Mouse (Mus musculus) c-Kit-negative CD71-positive TER-119-positive erythroid progenitor cells, embryonic 14.5 days (primary cell): Measurements from ENCODE around the gene Wdfy2.
A peak's percentile ranks its signal among the peaks of the same experiment; 100 is the strongest.
"Not testable (repeated sequence)": the region's sequence is repeated elsewhere in the genome, so short reads cannot be mapped to it uniquely, and the experiment has no call there.

Experiments
- DNase-seq: peaks from one replicate; pipeline ENCODE4 v3.0.0-alpha.2; 2013; ENCODE audit warnings: low read depth, low spot score

Gene Wdfy2

DNA sequence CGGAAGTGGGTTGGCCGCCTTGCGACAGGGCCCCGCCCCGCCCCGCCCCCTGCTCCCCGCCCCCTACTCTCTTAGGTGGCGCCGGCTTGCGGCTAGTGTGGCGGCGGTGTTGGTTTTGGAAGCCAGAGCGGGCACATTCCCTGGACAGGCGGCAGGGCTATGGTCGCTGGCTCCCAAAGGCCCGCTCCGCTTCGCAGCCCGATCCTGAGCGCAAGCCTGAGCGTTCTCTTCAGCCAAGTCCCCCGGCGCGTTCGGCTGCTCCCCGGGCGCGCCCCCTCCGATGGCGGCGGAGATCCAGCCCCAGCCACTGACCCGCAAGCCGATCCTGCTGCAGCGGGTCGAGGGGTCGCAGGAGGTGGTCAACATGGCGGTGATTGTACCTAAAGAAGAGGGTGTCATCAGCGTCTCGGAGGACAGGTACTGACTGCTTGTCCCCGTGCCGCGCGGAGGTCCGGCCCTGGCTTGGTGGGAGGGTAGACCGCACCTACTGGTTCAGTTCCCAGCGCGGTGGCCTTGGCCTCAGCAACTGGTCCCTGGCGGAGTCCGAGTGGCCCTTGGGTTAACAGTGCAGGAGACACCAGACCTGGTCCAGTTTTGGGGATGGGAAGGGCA is at the start of gene Wdfy2:
Gene Wdfy2, plus strand, starts transcription at position 38 of the 612 bp plus-strand sequence.
- no peak for DNase-seq

- DNase-seq = no peak
Observed at GRCm38 (mm10) chr14:62789282-62789681, 48.2 kb upstream of the Wdfy2 start.

- DNase-seq = no peak
Observed at GRCm38 (mm10) chr14:62795719-62796118, 41.8 kb upstream of the Wdfy2 start.

DNA sequence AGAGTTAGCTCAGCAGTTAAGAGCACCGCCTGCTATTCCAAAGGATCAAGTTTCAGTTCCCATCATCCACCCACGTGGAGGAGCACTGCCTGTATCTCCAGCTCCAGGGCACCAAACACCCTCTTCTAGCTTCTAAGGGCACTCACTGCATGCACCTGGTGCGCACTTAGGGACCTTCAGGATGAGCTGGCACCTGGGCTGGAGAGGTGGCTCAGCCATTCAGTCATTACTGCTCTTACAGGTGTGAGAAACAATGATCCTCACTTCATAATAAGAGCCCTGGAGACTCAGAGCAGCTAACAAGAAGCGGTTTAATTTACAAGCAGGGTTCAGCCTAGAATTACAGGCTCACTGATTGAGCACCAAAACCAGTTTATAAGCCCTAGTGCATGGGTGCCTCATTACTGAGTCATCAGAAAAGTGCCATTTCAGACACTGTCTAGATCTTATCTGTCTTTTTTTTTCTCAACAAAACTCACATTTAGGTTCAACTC is 38.8 kb upstream of the Wdfy2 start:
- DNase-seq = no peak

- no peak for DNase-seq
Observed at GRCm38 (mm10) chr14:62800791-62801190, 36.7 kb upstream of the Wdfy2 start.

GRCm38 (mm10) chr14:62803204-62803603 is 34.3 kb upstream of the Wdfy2 start:
- no peak for DNase-seq

DNA sequence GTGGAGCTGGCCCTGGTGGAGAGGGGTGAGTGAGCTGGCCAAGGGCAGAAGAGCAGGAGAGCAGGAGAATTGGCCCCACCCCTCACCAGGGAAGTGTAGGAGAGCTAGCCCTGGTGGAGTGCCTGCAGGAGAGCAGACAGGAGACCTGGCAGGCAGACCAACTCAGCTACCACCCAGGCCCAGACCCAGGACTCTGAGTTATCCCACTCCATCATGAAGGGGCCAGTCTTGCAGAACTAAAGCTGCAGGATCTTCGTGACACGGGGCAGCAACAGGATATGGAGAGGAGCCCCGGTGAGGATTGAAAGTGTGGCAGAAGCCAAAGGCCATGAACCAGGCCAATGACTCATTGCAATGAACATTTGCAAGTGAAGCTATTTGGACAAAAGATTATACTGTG is 30.6 kb upstream of the Wdfy2 start:
- DNase-seq = no peak

DNA sequence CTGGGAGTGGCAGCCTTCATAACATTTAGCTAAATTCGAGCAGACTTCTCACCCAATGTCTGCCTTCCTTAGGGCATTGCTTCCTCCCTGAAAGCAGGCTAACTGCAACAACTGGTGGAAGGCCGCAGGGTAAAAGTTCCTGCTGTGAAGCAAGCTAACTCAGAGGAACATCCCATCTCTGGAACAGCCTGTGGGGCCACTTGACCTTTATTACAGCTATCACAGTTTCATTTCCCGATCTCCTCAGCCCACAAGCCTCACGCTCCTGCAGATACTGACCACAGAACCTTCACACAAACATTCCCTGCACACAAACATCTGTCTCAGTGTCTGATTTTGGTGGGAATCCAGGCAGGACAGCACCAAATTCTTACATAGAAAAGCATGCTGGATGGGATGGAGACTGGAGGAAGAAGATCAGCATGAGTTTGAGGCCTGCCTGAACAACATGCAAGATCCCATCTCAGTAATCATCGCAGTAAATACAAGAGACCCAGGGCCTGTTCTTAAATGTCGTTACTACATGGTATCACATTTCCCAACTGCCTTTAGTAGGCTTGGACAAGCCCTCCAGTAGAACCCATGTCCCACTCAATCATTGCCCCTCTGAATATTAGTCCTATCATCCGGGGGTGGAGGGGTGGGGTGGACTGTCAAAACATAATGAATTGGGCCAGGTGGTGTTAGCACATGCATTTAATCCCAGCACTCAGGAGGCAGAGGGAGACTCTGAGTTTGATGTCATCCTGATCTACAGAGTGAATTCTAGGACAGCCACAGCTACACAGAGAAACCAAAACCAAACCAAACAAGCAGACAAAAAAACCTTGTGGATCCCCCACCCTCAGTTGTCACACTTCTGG is 28.6 kb upstream of the Wdfy2 start:
- DNase-seq = no peak

GRCm38 (mm10) chr14:62812765-62813164 is 24.7 kb upstream of the Wdfy2 start:
- no peak for DNase-seq

DNA sequence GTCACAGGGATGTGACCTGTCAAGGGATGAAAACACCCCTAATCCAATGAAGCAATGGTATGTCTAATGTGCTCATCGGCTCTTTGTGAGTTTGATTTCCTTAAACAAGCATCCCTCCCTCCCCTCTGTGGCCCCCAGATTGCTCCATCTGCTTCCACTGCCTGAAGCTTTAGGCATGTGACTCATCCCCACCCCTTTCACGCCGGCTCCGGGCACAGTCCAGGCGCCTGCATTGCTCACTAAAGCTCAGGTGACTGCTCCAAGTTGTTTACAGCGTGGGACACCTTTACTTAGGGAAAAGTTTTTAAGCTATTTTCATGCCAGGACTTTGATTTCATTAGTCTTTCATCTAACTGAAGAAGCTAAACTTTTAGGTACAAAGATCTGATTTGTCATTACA is 22.9 kb upstream of the Wdfy2 start:
- DNase-seq = no peak

DNA sequence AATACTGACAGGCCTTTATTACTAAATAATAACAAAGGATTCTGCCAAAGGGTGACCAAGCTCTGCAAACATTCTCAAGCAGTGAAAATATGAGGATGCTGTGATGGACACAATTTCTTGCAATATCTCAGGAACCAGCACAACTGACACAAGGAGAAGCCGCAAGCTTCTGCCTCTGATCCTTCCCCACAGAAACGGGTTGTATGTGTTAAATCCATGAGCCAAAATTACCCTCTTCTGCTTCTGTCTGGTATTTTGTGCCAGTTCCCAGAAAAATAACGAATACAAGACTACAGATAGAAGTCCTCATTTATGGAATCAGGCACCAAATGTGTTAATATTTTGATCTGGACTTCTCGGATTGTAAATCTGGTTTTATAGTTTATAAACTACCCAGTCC is 20.7 kb upstream of the Wdfy2 start:
- DNase-seq = no peak

- no peak for DNase-seq
Observed at GRCm38 (mm10) chr14:62825575-62826332, 11.7 kb upstream of the Wdfy2 start.

- no peak for DNase-seq
Observed at GRCm38 (mm10) chr14:62829291-62829690, 8.2 kb upstream of the Wdfy2 start.

DNA sequence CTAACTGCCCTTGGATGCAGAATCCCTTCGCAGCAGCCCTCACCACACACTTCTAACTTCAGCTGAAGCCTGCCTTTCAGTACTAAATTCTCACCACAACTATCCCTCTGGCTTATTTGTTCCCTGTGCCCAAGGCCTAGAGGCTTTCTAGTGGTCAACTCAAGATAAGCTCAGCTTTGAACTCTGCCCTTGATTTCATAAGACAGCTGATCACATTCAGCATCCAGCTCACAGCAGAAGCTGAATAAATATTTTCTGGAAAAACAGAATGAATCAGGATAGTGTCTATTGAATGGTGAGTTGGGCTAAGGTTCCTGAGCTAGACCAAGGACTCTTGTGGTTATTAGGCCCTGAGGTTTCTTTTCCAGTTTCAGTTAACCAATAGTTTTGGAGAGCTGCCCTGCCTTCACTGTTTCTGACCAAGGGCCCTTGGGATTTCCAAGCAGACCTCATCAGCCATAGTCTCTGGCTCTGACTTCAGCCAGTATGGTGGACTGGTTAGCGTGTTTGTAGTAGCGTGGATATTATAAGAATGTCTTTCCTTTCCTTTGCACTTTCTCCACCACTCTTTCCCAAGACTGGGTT is 5.7 kb upstream of the Wdfy2 start:
- DNase-seq = no peak

- DNase-seq = no peak
Observed at GRCm38 (mm10) chr14:62833036-62833435, 4.4 kb upstream of the Wdfy2 start.

GRCm38 (mm10) chr14:62833541-62833940 is 3.9 kb upstream of the Wdfy2 start:
- no peak for DNase-seq

DNA sequence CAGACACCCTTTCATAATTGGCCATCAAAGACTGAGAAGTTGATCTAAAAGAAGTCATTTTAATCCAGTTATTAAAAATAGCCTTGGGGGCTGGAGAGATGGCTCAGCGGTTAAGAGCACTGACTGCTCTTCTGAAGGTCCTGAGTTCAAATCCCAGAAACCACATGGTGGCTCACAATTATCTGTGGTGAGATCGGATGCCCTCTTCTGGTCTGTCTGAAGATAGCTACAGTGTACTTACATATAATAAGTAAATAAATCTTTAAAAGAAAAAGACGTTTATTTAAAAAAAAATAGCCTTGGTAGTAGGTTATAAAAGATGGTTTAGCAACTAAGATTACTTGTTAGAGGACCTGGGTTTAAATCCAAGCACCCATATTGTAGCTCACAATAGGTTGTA is 1.7 kb upstream of the Wdfy2 start:
- not testable (repeated sequence) for DNase-seq

DNA sequence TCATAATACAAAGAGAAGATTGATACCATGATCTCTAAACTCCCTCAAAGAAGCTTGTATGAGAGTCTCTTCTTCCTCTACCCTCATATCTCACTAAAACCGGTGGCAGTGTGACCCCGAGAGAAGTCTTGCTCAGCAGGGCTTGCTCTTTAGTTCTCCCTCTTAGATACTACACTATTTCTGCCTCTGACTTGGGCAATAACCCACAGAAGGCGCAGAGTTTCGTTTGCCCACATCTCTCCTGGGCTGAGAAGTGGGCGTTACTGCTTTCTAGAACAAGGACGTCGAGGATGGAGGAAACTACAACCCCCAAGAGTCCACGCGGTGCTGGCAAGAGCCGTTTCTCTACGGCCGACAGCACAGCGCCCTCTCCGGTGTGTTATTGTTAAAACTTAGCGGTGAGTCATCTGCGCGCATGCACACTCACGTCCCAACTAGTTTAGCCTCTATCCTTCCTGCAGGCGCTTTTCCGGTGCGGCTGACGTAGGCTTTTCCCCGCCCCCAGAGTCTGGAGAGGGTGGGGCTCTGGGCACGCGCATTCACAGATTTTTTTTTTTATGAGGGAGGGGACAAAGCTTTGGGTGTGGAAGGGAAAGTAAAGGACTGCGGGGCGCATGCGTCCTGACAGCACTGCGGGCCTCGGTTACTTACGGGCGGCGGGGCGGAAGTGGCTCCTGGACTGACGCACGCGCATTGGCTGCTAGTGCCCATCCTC is 395 bp upstream of the Wdfy2 start:
- DNase-seq = peak; percentile 72

GRCm38 (mm10) chr14:62838336-62838735 is 858 bp downstream of the Wdfy2 start:
- no peak for DNase-seq

GRCm38 (mm10) chr14:62841726-62842125 is 4.2 kb downstream of the Wdfy2 start:
- no peak for DNase-seq

DNA sequence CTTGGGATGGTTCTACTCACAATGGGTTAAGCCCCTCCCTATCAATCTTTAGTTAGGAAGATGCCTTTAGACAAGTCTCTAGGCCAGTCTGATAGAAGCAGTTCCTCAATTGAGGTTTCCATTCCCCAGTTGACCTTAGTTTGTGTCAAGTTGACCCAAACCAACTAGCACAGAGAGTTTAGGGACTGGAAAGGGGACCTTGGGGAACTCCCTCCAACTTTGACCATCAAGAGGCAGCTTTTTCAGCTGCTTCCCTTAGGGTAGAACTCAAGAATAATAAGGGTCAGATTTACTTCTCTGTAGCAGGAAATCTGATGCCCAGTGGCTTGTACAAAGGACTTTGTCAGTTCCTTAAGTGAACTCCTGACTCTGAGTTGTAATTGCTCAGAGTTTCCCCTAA is 5.0 kb downstream of the Wdfy2 start:
- DNase-seq = no peak
